Mouse (Mus musculus): ENCODE measurements around the gene Tubgcp3.
"Not testable (repeated sequence)": the region's sequence is repeated elsewhere in the genome, so short reads cannot be mapped to it uniquely, and the experiment has no call there.

Tubgcp3 gene

GRCm38 (mm10) chr8:12677529-12677928 lies 5.5 kb upstream of the Tubgcp3 start:
- Histone ChIP-seq H3K27me3 (ENCODE audit: insufficient read depth, low read length) (peaks cover 20% of the 10 kb centered on the region), H3K4me3 (replicated peaks; ENCODE audit: low read length) (no peak overlapping the region), H3K9me3 (ENCODE audit: low read length) (no peaks in the 10 kb centered on the region), H3K4me1 (replicated peaks; ENCODE audit: low read depth, low read length) (peaks cover 22% of the 10 kb centered on the region), H3K36me3 (ENCODE audit: insufficient read depth, low read length) (no peaks in the 10 kb centered on the region)
- TF ChIP-seq CTCF (conservative IDR thresholded peaks at IDR 0.05; ENCODE audit: low read length) (peak; percentile 84), POU5F1 (IDR thresholded peaks at IDR 0.05; ENCODE audit: borderline replicate concordance, low read length) (no peak), NANOG (IDR thresholded peaks at IDR 0.05; ENCODE audit: borderline replicate concordance, low read length) (no peak)

GRCm38 (mm10) chr8:12671473-12672055 lies 484 bp downstream of the Tubgcp3 start:
- Histone ChIP-seq H3K4me1 (replicated peaks; ENCODE audit: low read depth, low read length) (peaks cover 14% of the 10 kb centered on the region), H3K4me3 (replicated peaks; ENCODE audit: low read length) (peak overlapping the region; percentile 95), H3K9me3 (ENCODE audit: low read length) (no peaks in the 10 kb centered on the region), H3K27me3 (ENCODE audit: insufficient read depth, low read length) (peaks cover 24% of the 10 kb centered on the region), H3K36me3 (ENCODE audit: insufficient read depth, low read length) (no peaks in the 10 kb centered on the region)
- TF ChIP-seq POU5F1 (IDR thresholded peaks at IDR 0.05; ENCODE audit: borderline replicate concordance, low read length), result no peak
- no peak for TF ChIP-seq CTCF (conservative IDR thresholded peaks at IDR 0.05; ENCODE audit: low read length)
- TF ChIP-seq NANOG (IDR thresholded peaks at IDR 0.05; ENCODE audit: borderline replicate concordance, low read length), result no peak

GRCm38 (mm10) chr8:12670965-12671364 lies 1.1 kb downstream of the Tubgcp3 start:
- Histone ChIP-seq H3K4me3 (replicated peaks; ENCODE audit: low read length) (peak overlapping the region; percentile 95), H3K27me3 (ENCODE audit: insufficient read depth, low read length) (peaks cover 20% of the 10 kb centered on the region), H3K4me1 (replicated peaks; ENCODE audit: low read depth, low read length) (peaks cover 14% of the 10 kb centered on the region), H3K36me3 (ENCODE audit: insufficient read depth, low read length) (no peaks in the 10 kb centered on the region), H3K9me3 (ENCODE audit: low read length) (no peaks in the 10 kb centered on the region)
- TF ChIP-seq NANOG (IDR thresholded peaks at IDR 0.05; ENCODE audit: borderline replicate concordance, low read length) (no peak), POU5F1 (IDR thresholded peaks at IDR 0.05; ENCODE audit: borderline replicate concordance, low read length) (no peak), CTCF (conservative IDR thresholded peaks at IDR 0.05; ENCODE audit: low read length) (no peak)

- no peaks in the 10 kb centered on the region for H3K9me3 ChIP-seq (ENCODE audit: low read length)
- H3K4me1 ChIP-seq (replicated peaks; ENCODE audit: low read depth, low read length), result peaks cover 14% of the 10 kb centered on the region
- peaks cover 13% of the 10 kb centered on the region for H3K27me3 ChIP-seq (ENCODE audit: insufficient read depth, low read length)
- H3K4me3 ChIP-seq (replicated peaks; ENCODE audit: low read length), result no peak overlapping the region
- no peaks in the 10 kb centered on the region for H3K36me3 ChIP-seq (ENCODE audit: insufficient read depth, low read length)
- TF ChIP-seq NANOG (IDR thresholded peaks at IDR 0.05; ENCODE audit: borderline replicate concordance, low read length) (no peak), CTCF (conservative IDR thresholded peaks at IDR 0.05; ENCODE audit: low read length) (no peak), POU5F1 (IDR thresholded peaks at IDR 0.05; ENCODE audit: borderline replicate concordance, low read length) (no peak)
Measured at GRCm38 (mm10) chr8:12668832-12669231, 3.2 kb downstream of the Tubgcp3 start.

GRCm38 (mm10) chr8:12666530-12666929 lies 5.5 kb downstream of the Tubgcp3 start:
- not testable (repeated sequence) for H3K4me1 ChIP-seq (replicated peaks; ENCODE audit: low read depth, low read length); H3K36me3 ChIP-seq (ENCODE audit: insufficient read depth, low read length); H3K4me3 ChIP-seq (replicated peaks; ENCODE audit: low read length); H3K9me3 ChIP-seq (ENCODE audit: low read length); H3K27me3 ChIP-seq (ENCODE audit: insufficient read depth, low read length)

GRCm38 (mm10) chr8:12663105-12663456 lies 9.0 kb downstream of the Tubgcp3 start:
- Histone ChIP-seq H3K4me1 (replicated peaks; ENCODE audit: low read depth, low read length) (no peaks in the 10 kb centered on the region), H3K27me3 (ENCODE audit: insufficient read depth, low read length) (no peaks in the 10 kb centered on the region), H3K4me3 (replicated peaks; ENCODE audit: low read length) (no peak overlapping the region), H3K9me3 (ENCODE audit: low read length) (no peaks in the 10 kb centered on the region), H3K36me3 (ENCODE audit: insufficient read depth, low read length) (peaks cover 25% of the 10 kb centered on the region)
- no peak for TF ChIP-seq POU5F1 (IDR thresholded peaks at IDR 0.05; ENCODE audit: borderline replicate concordance, low read length)
- TF ChIP-seq CTCF (conservative IDR thresholded peaks at IDR 0.05; ENCODE audit: low read length), result no peak
- no peak for TF ChIP-seq NANOG (IDR thresholded peaks at IDR 0.05; ENCODE audit: borderline replicate concordance, low read length)

- no peak for TF ChIP-seq CTCF (conservative IDR thresholded peaks at IDR 0.05; ENCODE audit: low read length)
- TF ChIP-seq NANOG (IDR thresholded peaks at IDR 0.05; ENCODE audit: borderline replicate concordance, low read length), result no peak
- no peak for TF ChIP-seq POU5F1 (IDR thresholded peaks at IDR 0.05; ENCODE audit: borderline replicate concordance, low read length)
- Histone ChIP-seq H3K9me3 (ENCODE audit: low read length) (no peaks in the 10 kb centered on the region), H3K27me3 (ENCODE audit: insufficient read depth, low read length) (no peaks in the 10 kb centered on the region), H3K4me3 (replicated peaks; ENCODE audit: low read length) (no peak overlapping the region), H3K4me1 (replicated peaks; ENCODE audit: low read depth, low read length) (peaks cover 2% of the 10 kb centered on the region; the same call in 1 of the 2 replicates), H3K36me3 (ENCODE audit: insufficient read depth, low read length) (peaks cover 30% of the 10 kb centered on the region)
Measured at GRCm38 (mm10) chr8:12662375-12663104, 9.5 kb downstream of the Tubgcp3 start.

- no peaks in the 10 kb centered on the region for H3K27me3 ChIP-seq (ENCODE audit: insufficient read depth, low read length)
- TF ChIP-seq CTCF (conservative IDR thresholded peaks at IDR 0.05; ENCODE audit: low read length), result no peak
- no peak for TF ChIP-seq NANOG (IDR thresholded peaks at IDR 0.05; ENCODE audit: borderline replicate concordance, low read length)
- no peak for TF ChIP-seq POU5F1 (IDR thresholded peaks at IDR 0.05; ENCODE audit: borderline replicate concordance, low read length)
- H3K4me1 ChIP-seq (replicated peaks; ENCODE audit: low read depth, low read length), result peaks cover 14% of the 10 kb centered on the region
- peaks cover 81% of the 10 kb centered on the region for H3K36me3 ChIP-seq (ENCODE audit: insufficient read depth, low read length)
- H3K9me3 ChIP-seq (ENCODE audit: low read length), result no peaks in the 10 kb centered on the region
- no peak overlapping the region for H3K4me3 ChIP-seq (replicated peaks; ENCODE audit: low read length)
Measured at GRCm38 (mm10) chr8:12657411-12657810, 14.6 kb downstream of the Tubgcp3 start.

GRCm38 (mm10) chr8:12651246-12651645 lies 20.8 kb downstream of the Tubgcp3 start:
- no peaks in the 10 kb centered on the region for H3K27me3 ChIP-seq (ENCODE audit: insufficient read depth, low read length)
- H3K36me3 ChIP-seq (ENCODE audit: insufficient read depth, low read length), result peaks cover 95% of the 10 kb centered on the region
- no peak overlapping the region for H3K4me3 ChIP-seq (replicated peaks; ENCODE audit: low read length)
- no peak for TF ChIP-seq POU5F1 (IDR thresholded peaks at IDR 0.05; ENCODE audit: borderline replicate concordance, low read length)
- no peak for TF ChIP-seq CTCF (conservative IDR thresholded peaks at IDR 0.05; ENCODE audit: low read length)
- TF ChIP-seq NANOG (IDR thresholded peaks at IDR 0.05; ENCODE audit: borderline replicate concordance, low read length), result no peak
- H3K9me3 ChIP-seq (ENCODE audit: low read length), result no peaks in the 10 kb centered on the region
- peaks cover 5% of the 10 kb centered on the region for H3K4me1 ChIP-seq (replicated peaks; ENCODE audit: low read depth, low read length)

All from E14TG2a.4 (cell line).